Mouse (Mus musculus): ENCODE measurements around the gene Gm1113.

Gene Gm1113

GRCm38 (mm10) chr9:35482014-35482898, 35.8 kb downstream of the Gm1113 start:
- no peak for DNase-seq (ENCODE audit: extremely low read depth, low read depth)

- DNase-seq (ENCODE audit: extremely low read depth, low read depth): no peak
These were observed 38.6 kb downstream of the Gm1113 start for GRCm38 (mm10) chr9:35479456-35479855.

GRCm38 (mm10) chr9:35475394-35475793, 42.7 kb downstream of the Gm1113 start:
- no peak for DNase-seq (ENCODE audit: extremely low read depth, low read depth)

- DNase-seq (ENCODE audit: extremely low read depth, low read depth): no peak
These were observed 43.9 kb downstream of the Gm1113 start for GRCm38 (mm10) chr9:35474104-35474724.

- no peak for DNase-seq (ENCODE audit: extremely low read depth, low read depth)
These were observed 49.2 kb downstream of the Gm1113 start for GRCm38 (mm10) chr9:35468913-35469312.

GRCm38 (mm10) chr9:35467264-35467817, 50.7 kb downstream of the Gm1113 start:
- DNase-seq (ENCODE audit: extremely low read depth, low read depth): no peak

GRCm38 (mm10) chr9:35459594-35459993, 58.5 kb downstream of the Gm1113 start:
- DNase-seq (ENCODE audit: extremely low read depth, low read depth): no peak
